Mouse (Mus musculus) mouse embryonic stem cell (cell line): Measurements from ENCODE around the gene H2-DMa.

ENCODE experiments used
- in situ Hi-C, 2 experiments: fragments of 300-500 bp; cut with MboI; formaldehyde crosslinking; loops; 1 replicate in 1 of 2; 3 replicates in 1 of 2; pipeline ENCODE4 v1.14.3; 2019 to 2020; ENCODE audit warnings: low sequenced_read_pairs in 2 of 2, low pct_unique_long_range_greater_than_20kb in 1 of 2, mixed read lengths in 1 of 2; ENCODE audit not compliant: unreplicated experiment in 1 of 2

Gene H2-DMa

GRCm38 (mm10) chr17:34119249-34120179, at the start of gene H2-DMa:
Gene H2-DMa (plus strand): TSS chr17:34119541.
- in situ Hi-C loops: no loop called here

GRCm38 (mm10) chr17:34072091-34072490, 47.2 kb upstream of the H2-DMa start:
- in situ Hi-C loops: loop anchor here (10.0 kb wide), 2 partner anchors 93 to 123 kb away; partner anchors contain the start of gene Psmb8 (in 1 of the 2)

- in situ Hi-C loops: loop anchor here (10.0 kb wide), 2 partner anchors 90 to 120 kb away; partner anchors contain the start of gene Psmb8 (in 1 of the 2)
These were observed 44.1 kb upstream of the H2-DMa start for GRCm38 (mm10) chr17:34075271-34075670.

GRCm38 (mm10) chr17:34077549-34077948, 41.8 kb upstream of the H2-DMa start:
- in situ Hi-C loops: loop anchor here (10.0 kb wide), 2 partner anchors 87 to 117 kb away; partner anchors contain the start of gene Psmb8 (in 1 of the 2)

GRCm38 (mm10) chr17:34078148-34078547, 41.2 kb upstream of the H2-DMa start:
- in situ Hi-C loops: loop anchor here (10.0 kb wide), 2 partner anchors 87 to 117 kb away; partner anchors contain the start of gene Psmb8 (in 1 of the 2)

- in situ Hi-C loops: loop anchor here (10.0 kb wide), 2 partner anchors 86 to 116 kb away; partner anchors contain the start of gene Psmb8 (in 1 of the 2)
These were observed 40.3 kb upstream of the H2-DMa start for GRCm38 (mm10) chr17:34079002-34079401.

- in situ Hi-C loops: loop anchor here (5.0 to 10.0 kb wide), 3 partner anchors 85 to 115 kb away; partner anchors contain the start of gene Psmb8 (in 1 of the 2)
These were observed 39.7 kb upstream of the H2-DMa start for GRCm38 (mm10) chr17:34079621-34080020.

- in situ Hi-C loops: loop anchor here in 1 of 2 experiments (5.0 kb wide), 1 partner anchor 89 kb away; no protein-coding TSS in a partner anchor
These were observed 36.2 kb upstream of the H2-DMa start for GRCm38 (mm10) chr17:34083104-34083503.

GRCm38 (mm10) chr17:34087386-34087785, 32.0 kb upstream of the H2-DMa start:
- in situ Hi-C loops: no loop called here

- in situ Hi-C loops: no loop called here
These were observed 31.2 kb upstream of the H2-DMa start for GRCm38 (mm10) chr17:34088124-34088523.

- in situ Hi-C loops: no loop called here
These were observed 28.4 kb upstream of the H2-DMa start for GRCm38 (mm10) chr17:34090923-34091322.

- in situ Hi-C loops: no loop called here
These were observed 27.0 kb upstream of the H2-DMa start, which contains the start of gene H2-Oa for GRCm38 (mm10) chr17:34092197-34092875. Gene H2-Oa (plus strand): TSS chr17:34092340.

GRCm38 (mm10) chr17:34093199-34093874, 26.0 kb upstream of the H2-DMa start:
- in situ Hi-C loops: no loop called here

- in situ Hi-C loops: no loop called here
These were observed 24.9 kb upstream of the H2-DMa start for GRCm38 (mm10) chr17:34094283-34095035.

- in situ Hi-C loops: no loop called here
These were observed 22.8 kb upstream of the H2-DMa start for GRCm38 (mm10) chr17:34096497-34097010.

GRCm38 (mm10) chr17:34097272-34097671, 22.1 kb upstream of the H2-DMa start:
- in situ Hi-C loops: no loop called here

GRCm38 (mm10) chr17:34098709-34099479, 20.4 kb upstream of the H2-DMa start:
- in situ Hi-C loops: no loop called here
